Mouse (Mus musculus): ENCODE results near the gene Gpt2. TPM values are rescaled to one million over a fixed set of nuclear protein-coding genes. Genes with fewer than 3 reads are reported as not detected.

Gene Gpt2
- polyA plus RNA-seq, 1 experiment = 156 TPM

DNA sequence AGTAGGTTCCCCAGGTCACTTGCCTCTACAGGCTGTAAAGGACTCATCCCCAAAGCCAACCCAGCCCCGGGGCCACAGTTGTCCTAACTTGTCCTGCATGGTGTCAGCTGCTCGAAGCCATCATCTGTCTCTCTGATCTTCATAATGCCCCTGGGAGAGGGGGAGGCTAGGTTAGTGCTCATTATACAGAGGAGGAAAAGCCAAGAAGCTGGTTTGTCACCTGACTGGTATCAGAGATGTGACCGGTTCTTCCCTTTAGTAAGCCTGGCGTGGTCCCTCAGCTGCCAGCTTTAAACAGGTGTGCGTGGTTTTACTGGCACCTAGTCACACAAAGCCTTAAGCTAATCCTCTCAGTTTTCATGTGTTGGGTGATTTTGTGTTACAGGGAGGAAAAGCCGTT lies 12.3 kb downstream of the Gpt2 start:
- Histone ChIP-seq H3K4me2 (ENCODE audit: low read depth) (peak overlapping the region; percentile 39), H3ac (ENCODE audit: control insufficient read depth, insufficient read length) (no peak overlapping the region), H3K36me3 (ENCODE audit: control insufficient read depth, insufficient read depth) (peaks cover 57% of the 10 kb centered on the region), H3K27me3 (ENCODE audit: control insufficient read depth, insufficient read depth, insufficient read length) (no peaks in the 10 kb centered on the region), H3K4me3 (no peak overlapping the region), H3K79me2 (ENCODE audit: control insufficient read depth, insufficient read depth) (peaks cover 43% of the 10 kb centered on the region)
- no peak for TF ChIP-seq MAX (IDR thresholded peaks at IDR 0.05; ENCODE audit: low read depth)
- no peak for TF ChIP-seq CEBPB (IDR thresholded peaks at IDR 0.05; ENCODE audit: insufficient read depth, poor library complexity, severe bottlenecking)
- TF ChIP-seq REST (IDR thresholded peaks at IDR 0.05; ENCODE audit: insufficient read depth, insufficient read length) = no peak
- TF ChIP-seq E2F4 (IDR thresholded peaks at IDR 0.05; ENCODE audit: insufficient read depth) = no peak
- peak; percentile 26 for TF ChIP-seq SRF (IDR thresholded peaks at IDR 0.05; ENCODE audit: control insufficient read depth, insufficient read length, low read depth)
- TF ChIP-seq USF1 (IDR thresholded peaks at IDR 0.05; ENCODE audit: low read depth) = peak; percentile 46
- peak; percentile 89 for TF ChIP-seq TCF12 (IDR thresholded peaks at IDR 0.05; ENCODE audit: insufficient read depth, poor library complexity, severe bottlenecking)
- no peak for TF ChIP-seq POLR2AphosphoS2 (IDR thresholded peaks at IDR 0.05; ENCODE audit: insufficient read length, low read depth)
- peak; percentile 94 to 97 (median 97) for TF ChIP-seq MYOD1 (IDR thresholded peaks at IDR 0.05; ENCODE audit: control insufficient read depth in 1 of 3, insufficient read length in 2 of 3, low read depth in 2 of 3)
- TF ChIP-seq TCF3 (IDR thresholded peaks at IDR 0.05; ENCODE audit: insufficient read length, low read depth) = peak; percentile 24
- TF ChIP-seq POLR2A (IDR thresholded peaks at IDR 0.05; ENCODE audit: insufficient read length, low read depth) = no peak
- peak; percentile 4 to 76 (median 66) for TF ChIP-seq MYOG (IDR thresholded peaks at IDR 0.05; ENCODE audit: control insufficient read depth in 1 of 3, insufficient read depth in 1 of 3, insufficient read length in 2 of 3, low read depth in 2 of 3)

DNA sequence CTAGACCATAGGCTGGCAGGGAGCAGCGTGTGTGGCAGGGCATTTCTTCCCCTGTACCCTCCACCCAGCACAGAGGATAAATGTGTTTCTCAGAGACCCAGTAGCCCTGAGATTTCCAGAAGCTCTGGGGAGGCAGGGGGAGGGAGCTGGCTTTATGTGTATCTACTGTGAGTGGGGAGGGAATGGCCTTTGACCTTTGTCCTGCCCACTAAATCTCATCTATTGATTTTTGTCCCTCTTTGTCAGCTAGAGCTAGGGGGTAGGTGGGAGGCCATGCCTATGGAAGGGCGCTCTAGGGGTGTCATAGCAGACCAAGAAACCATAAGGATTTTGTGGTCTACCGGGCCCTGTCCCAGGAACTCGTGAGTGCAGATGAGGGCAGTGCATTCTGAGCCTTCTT lies 14.2 kb downstream of the Gpt2 start:
- no peak overlapping the region for H3K4me2 ChIP-seq (ENCODE audit: low read depth)
- H3K36me3 ChIP-seq (ENCODE audit: control insufficient read depth, insufficient read depth) = peaks cover 76% of the 10 kb centered on the region
- H3ac ChIP-seq (ENCODE audit: control insufficient read depth, insufficient read length) = no peak overlapping the region

GRCm38 (mm10) chr8:85508661-85509060 lies 16.3 kb downstream of the Gpt2 start:
- H3K4me3 ChIP-seq = no peak overlapping the region
- no peaks in the 10 kb centered on the region for H3K27me3 ChIP-seq (ENCODE audit: control insufficient read depth, insufficient read depth, insufficient read length)
- peaks cover 96% of the 10 kb centered on the region for H3K36me3 ChIP-seq (ENCODE audit: control insufficient read depth, insufficient read depth)
- no peak overlapping the region for H3K4me2 ChIP-seq (ENCODE audit: low read depth)
- no peak overlapping the region for H3ac ChIP-seq (ENCODE audit: control insufficient read depth, insufficient read length)
- H3K79me2 ChIP-seq (ENCODE audit: control insufficient read depth, insufficient read depth) = peaks cover 11% of the 10 kb centered on the region
- TF ChIP-seq REST (IDR thresholded peaks at IDR 0.05; ENCODE audit: insufficient read depth, insufficient read length) = no peak
- TF ChIP-seq SRF (IDR thresholded peaks at IDR 0.05; ENCODE audit: control insufficient read depth, insufficient read length, low read depth) = no peak
- TF ChIP-seq MYOG (IDR thresholded peaks at IDR 0.05; ENCODE audit: control insufficient read depth in 1 of 3, insufficient read depth in 1 of 3, insufficient read length in 2 of 3, low read depth in 2 of 3) = no peak
- no peak for TF ChIP-seq POLR2A (IDR thresholded peaks at IDR 0.05; ENCODE audit: insufficient read length, low read depth)

More for the DNA sequence above, 14.2 kb downstream of the Gpt2 start:
- TF ChIP-seq CEBPB (IDR thresholded peaks at IDR 0.05; ENCODE audit: insufficient read depth, poor library complexity, severe bottlenecking) (no peak), TCF12 (IDR thresholded peaks at IDR 0.05; ENCODE audit: insufficient read depth, poor library complexity, severe bottlenecking) (no peak), MAX (IDR thresholded peaks at IDR 0.05; ENCODE audit: low read depth) (no peak), USF1 (IDR thresholded peaks at IDR 0.05; ENCODE audit: low read depth) (no peak), SRF (IDR thresholded peaks at IDR 0.05; ENCODE audit: control insufficient read depth, insufficient read length, low read depth) (no peak)
- peaks cover 26% of the 10 kb centered on the region for H3K79me2 ChIP-seq (ENCODE audit: control insufficient read depth, insufficient read depth)
- H3K27me3 ChIP-seq (ENCODE audit: control insufficient read depth, insufficient read depth, insufficient read length) = no peaks in the 10 kb centered on the region
- no peak overlapping the region for H3K4me3 ChIP-seq

GRCm38 (mm10) chr8:85512234-85512633 lies 19.9 kb downstream of the Gpt2 start:
- Histone ChIP-seq H3ac (ENCODE audit: control insufficient read depth, insufficient read length) (no peak overlapping the region), H3K79me2 (ENCODE audit: control insufficient read depth, insufficient read depth) (no peaks in the 10 kb centered on the region), H3K27me3 (ENCODE audit: control insufficient read depth, insufficient read depth, insufficient read length) (no peaks in the 10 kb centered on the region), H3K4me3 (no peak overlapping the region), H3K4me2 (ENCODE audit: low read depth) (no peak overlapping the region), H3K36me3 (ENCODE audit: control insufficient read depth, insufficient read depth) (peaks cover 92% of the 10 kb centered on the region)
- no peak for TF ChIP-seq MAX (IDR thresholded peaks at IDR 0.05; ENCODE audit: low read depth)
- TF ChIP-seq POLR2A (IDR thresholded peaks at IDR 0.05; ENCODE audit: insufficient read length, low read depth) = no peak
- no peak for TF ChIP-seq REST (IDR thresholded peaks at IDR 0.05; ENCODE audit: insufficient read depth, insufficient read length)
- TF ChIP-seq E2F4 (IDR thresholded peaks at IDR 0.05; ENCODE audit: insufficient read depth) = no peak
- TF ChIP-seq SRF (IDR thresholded peaks at IDR 0.05; ENCODE audit: control insufficient read depth, insufficient read length, low read depth) = no peak
- TF ChIP-seq USF1 (IDR thresholded peaks at IDR 0.05; ENCODE audit: low read depth) = no peak
- TF ChIP-seq MYOG (IDR thresholded peaks at IDR 0.05; ENCODE audit: control insufficient read depth in 1 of 3, insufficient read depth in 1 of 3, insufficient read length in 2 of 3, low read depth in 2 of 3) = no peak
- TF ChIP-seq TCF12 (IDR thresholded peaks at IDR 0.05; ENCODE audit: insufficient read depth, poor library complexity, severe bottlenecking) = no peak
- TF ChIP-seq POLR2AphosphoS2 (IDR thresholded peaks at IDR 0.05; ENCODE audit: insufficient read length, low read depth) = no peak
- TF ChIP-seq CEBPB (IDR thresholded peaks at IDR 0.05; ENCODE audit: insufficient read depth, poor library complexity, severe bottlenecking) = no peak
- no peak for TF ChIP-seq TCF3 (IDR thresholded peaks at IDR 0.05; ENCODE audit: insufficient read length, low read depth)

DNA sequence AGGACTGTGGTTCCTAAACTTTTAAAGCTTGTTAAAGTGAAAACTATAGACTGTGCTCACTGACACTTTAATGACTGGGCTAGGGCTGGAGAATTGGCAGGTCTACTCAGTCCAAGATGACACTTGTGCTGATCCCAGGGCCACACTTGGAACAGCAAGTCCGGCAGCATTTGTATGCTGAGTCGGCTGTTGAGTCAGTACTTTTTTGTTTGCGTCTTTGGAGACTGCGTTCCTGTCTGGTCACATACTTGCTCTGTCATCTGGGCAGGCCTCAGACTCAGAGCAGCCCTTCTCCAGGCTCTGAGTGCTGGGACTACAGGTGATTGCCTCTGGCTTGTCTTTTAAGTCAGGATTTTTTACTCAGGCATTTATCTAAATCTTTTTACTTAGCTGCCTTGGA lies 20.9 kb downstream of the Gpt2 start:
- H3K4me2 ChIP-seq (ENCODE audit: low read depth) = no peak overlapping the region

More for the DNA sequence above, 20.9 kb downstream of the Gpt2 start:
- Histone ChIP-seq H3K79me2 (ENCODE audit: control insufficient read depth, insufficient read depth) (no peaks in the 10 kb centered on the region), H3K27me3 (ENCODE audit: control insufficient read depth, insufficient read depth, insufficient read length) (no peaks in the 10 kb centered on the region), H3K4me3 (no peak overlapping the region), H3ac (ENCODE audit: control insufficient read depth, insufficient read length) (no peak overlapping the region), H3K36me3 (ENCODE audit: control insufficient read depth, insufficient read depth) (peaks cover 93% of the 10 kb centered on the region)
- TF ChIP-seq TCF3 (IDR thresholded peaks at IDR 0.05; ENCODE audit: insufficient read length, low read depth) = no peak
- no peak for TF ChIP-seq CEBPB (IDR thresholded peaks at IDR 0.05; ENCODE audit: insufficient read depth, poor library complexity, severe bottlenecking)
- TF ChIP-seq POLR2A (IDR thresholded peaks at IDR 0.05; ENCODE audit: insufficient read length, low read depth) = no peak
- TF ChIP-seq MYOD1 (IDR thresholded peaks at IDR 0.05; ENCODE audit: control insufficient read depth in 1 of 3, insufficient read length in 2 of 3, low read depth in 2 of 3) = no peak
- TF ChIP-seq MAX (IDR thresholded peaks at IDR 0.05; ENCODE audit: low read depth) = no peak
- no peak for TF ChIP-seq MYOG (IDR thresholded peaks at IDR 0.05; ENCODE audit: control insufficient read depth in 1 of 3, insufficient read depth in 1 of 3, insufficient read length in 2 of 3, low read depth in 2 of 3)
- TF ChIP-seq USF1 (IDR thresholded peaks at IDR 0.05; ENCODE audit: low read depth) = no peak
- TF ChIP-seq POLR2AphosphoS2 (IDR thresholded peaks at IDR 0.05; ENCODE audit: insufficient read length, low read depth) = no peak
- TF ChIP-seq E2F4 (IDR thresholded peaks at IDR 0.05; ENCODE audit: insufficient read depth) = no peak
- TF ChIP-seq SRF (IDR thresholded peaks at IDR 0.05; ENCODE audit: control insufficient read depth, insufficient read length, low read depth) = no peak
- TF ChIP-seq TCF12 (IDR thresholded peaks at IDR 0.05; ENCODE audit: insufficient read depth, poor library complexity, severe bottlenecking) = no peak
- TF ChIP-seq REST (IDR thresholded peaks at IDR 0.05; ENCODE audit: insufficient read depth, insufficient read length) = no peak
